Mouse (Mus musculus) heart, postnatal 10 days (tissue): ENCODE results near the gene Map3k11. TPM values are rescaled to one million over a fixed set of nuclear protein-coding genes. Genes with fewer than 3 reads are reported as not detected.

ENCODE experiments used
- DNase-seq, 2 experiments: peaks; one replicate each; pipeline ENCODE4 v3.0.0; 2021
- intact Hi-C: fragments of 180-260 bp; cut with DNase I; formaldehyde crosslinking; loops from one replicate; pipeline ENCODE4 v1.15.1; 2025
- total RNA-seq, 2 experiments: library from RNA; stranded (reverse); gene quantifications; 2 replicates each; pipeline ENCODE4 v1.2.3; 2021

Map3k11 gene
- 10 to 100 TPM; 41.3 to 47.8 TPM for total RNA-seq

DNA sequence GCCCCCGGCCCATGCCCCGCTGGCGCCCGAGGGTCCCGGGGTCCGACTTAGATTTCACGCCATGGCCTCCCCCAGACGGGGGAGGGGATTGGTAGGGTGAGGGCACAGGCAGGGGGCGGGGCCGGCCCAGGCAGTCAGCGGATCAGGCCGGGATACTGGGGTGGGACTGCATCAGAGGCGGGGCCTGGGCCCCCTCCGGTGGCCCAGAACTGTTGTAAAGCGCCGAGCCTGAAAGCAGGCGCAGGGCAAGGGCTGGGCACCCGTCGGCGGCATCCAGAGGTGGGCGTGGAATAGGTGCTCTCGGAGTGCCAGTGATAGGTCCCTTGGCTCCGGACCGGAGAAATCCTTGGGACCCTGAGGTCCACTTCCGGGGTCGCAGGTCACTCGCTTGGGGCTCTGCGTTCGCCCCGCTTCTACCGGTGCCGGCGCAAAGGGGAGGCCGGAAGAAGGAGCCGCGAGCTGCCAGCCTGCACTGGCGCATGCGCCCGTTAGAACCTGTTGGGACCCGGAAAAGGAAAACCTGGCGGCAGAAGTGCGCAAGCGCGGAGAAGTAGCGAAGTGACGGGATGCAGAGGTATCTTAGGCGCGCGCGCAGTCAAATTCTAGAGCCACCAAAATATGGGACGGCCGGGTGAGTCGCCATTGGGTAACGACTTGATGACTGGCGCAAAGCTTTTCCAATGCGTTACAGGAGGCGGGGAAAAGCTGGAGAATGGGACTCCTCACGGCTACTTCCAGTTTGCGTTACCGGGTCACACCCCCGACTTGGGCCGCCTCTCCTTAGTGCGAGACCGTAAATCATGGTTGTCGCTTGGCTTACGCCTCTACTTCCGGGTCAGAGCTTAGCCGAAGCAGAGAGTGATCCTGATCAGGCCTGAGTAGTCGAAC, at the start of gene Map3k11, which contains the start of gene Pcnx3:
Map3k11 (plus strand) TSS at position 543 of the 888 bp plus-strand sequence.
Pcnx3 (minus strand) TSS at position 709 of the 888 bp plus-strand sequence.
- peak; percentile 97 to 98 for DNase-seq
- intact Hi-C loops, result loop anchor here (2.0 kb wide), 1 partner anchor 198 kb away; the partner anchor contains the start of gene Cfl1

DNA sequence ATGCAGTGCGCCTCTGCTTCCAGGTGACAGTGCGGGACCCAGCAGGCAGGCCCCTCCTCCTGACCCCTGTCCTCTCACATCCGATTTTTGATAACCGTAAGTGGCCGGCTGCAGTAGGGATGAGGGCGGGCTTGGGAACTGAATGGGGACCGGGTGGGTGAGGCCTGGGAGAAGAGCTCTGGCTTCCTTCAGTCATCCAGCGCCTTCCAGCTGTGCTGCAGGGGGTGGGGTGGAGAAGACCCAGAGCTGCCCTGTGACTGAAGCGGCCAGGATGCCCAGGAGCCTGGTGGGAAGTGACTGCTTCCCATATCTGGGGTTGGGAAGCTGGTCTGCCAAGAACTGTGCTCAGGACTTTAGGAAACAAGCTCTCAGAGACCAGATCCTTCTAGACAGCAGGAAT, 48.2 kb upstream of the Map3k11 start:
- intact Hi-C loops, result no loop called here
- no peak for DNase-seq

DNA sequence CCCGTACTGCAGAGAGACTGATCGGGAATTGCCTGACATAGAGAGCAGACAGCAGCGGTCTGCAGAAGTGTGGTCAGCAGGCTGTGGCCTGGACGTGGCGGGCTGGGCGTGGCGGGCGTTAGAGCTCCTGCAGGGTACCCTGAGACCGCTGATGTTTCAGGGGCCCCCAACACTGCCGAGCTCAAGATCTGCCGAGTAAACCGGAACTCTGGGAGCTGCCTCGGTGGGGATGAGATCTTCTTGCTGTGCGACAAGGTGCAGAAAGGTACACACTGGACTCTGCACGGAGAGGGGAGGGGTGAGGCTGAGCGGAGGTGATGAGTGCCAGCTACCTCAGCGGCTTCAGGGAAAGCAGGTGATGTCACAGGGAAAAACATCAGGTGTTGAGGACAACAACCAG, 47.5 kb upstream of the Map3k11 start:
- intact Hi-C loops, result no loop called here
- DNase-seq, result no peak

DNA sequence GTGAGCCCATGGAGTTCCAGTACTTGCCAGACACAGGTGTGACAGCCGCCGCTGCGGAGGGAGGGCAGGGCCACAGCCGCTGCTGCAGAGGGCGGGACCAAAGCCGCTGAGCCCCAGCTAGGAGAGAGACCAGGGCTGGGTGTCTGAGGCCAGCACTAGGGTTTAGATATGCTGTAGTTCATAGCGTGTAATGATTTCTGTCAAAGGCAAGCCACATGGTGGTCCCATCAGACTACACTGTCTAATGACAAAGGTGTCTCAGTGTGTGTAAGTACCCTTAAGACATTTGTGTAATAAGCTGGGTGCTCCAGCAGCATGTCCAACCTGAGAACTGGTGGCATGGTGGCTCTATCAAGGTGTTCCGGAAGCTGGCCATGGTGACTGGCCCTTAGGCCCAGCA, 46.9 kb upstream of the Map3k11 start:
- DNase-seq, result no peak
- intact Hi-C loops, result no loop called here

DNA sequence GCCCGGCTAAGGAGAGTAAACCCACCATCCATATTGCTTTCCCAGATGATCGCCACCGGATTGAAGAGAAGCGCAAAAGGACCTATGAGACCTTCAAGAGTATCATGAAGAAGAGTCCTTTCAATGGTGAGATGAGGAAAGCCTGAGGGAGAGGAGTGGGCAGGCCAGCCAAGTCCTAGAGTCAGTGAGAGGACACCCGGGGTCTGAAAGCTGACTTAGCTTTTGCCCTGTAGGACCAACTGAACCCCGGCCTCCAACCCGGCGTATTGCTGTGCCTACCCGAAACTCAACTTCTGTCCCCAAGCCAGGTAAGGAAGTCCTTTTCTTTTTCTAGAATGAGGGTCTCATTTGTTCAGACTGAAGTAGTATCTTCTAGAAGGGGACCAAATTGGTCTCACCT, 43.3 kb upstream of the Map3k11 start:
- intact Hi-C loops, result loop anchor here (5.0 kb wide), 1 partner anchor 82 kb away; the partner anchor contains the start of genes Ehbp1l1 and Fam89b
- DNase-seq, result no peak

DNA sequence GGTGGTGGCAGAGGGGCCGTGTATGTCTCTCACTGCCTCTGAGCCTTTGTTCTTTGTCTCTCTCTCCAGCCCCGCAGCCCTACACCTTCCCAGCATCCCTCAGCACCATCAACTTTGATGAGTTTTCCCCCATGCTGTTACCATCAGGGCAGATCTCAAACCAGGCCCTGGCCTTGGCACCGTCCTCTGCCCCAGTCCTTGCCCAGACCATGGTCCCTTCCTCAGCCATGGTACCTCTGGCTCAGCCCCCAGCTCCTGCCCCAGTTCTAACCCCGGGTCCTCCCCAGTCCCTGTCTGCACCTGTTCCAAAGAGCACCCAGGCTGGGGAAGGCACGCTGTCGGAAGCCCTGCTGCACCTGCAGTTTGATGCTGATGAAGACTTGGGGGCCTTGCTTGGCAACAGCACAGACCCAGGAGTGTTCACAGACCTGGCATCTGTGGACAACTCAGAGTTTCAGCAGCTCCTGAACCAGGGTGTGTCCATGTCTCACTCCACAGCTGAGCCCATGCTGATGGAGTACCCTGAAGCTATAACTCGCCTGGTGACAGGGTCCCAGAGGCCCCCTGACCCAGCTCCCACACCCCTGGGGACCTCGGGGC, 41.7 kb upstream of the Map3k11 start:
- DNase-seq, result no peak
- intact Hi-C loops, result loop anchor here (5.0 kb wide), 1 partner anchor 80 kb away; the partner anchor contains the start of genes Ehbp1l1 and Fam89b

DNA sequence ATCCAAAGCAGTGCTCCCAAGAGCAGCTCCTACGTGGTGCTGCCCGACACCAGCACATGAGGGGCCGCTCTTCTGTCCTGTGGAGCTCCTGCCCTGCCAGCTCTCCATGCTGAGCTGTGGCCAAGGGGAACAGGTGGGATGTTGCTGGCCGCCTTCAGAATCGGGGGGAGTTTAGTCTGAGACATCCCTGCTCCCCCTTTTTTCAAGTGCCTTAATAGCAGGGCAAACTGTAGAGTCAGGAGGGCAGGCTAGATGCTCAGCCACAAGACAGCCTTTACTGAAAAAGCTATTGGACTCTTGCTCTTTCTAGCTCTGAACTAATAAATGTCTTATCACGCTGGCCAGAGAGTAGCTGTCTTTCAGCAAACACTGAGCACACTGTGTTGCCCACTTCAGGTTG, 40.8 kb upstream of the Map3k11 start:
- intact Hi-C loops, result loop anchor here (5.0 kb wide), 1 partner anchor 80 kb away; the partner anchor contains the start of genes Ehbp1l1 and Fam89b
- no peak for DNase-seq

DNA sequence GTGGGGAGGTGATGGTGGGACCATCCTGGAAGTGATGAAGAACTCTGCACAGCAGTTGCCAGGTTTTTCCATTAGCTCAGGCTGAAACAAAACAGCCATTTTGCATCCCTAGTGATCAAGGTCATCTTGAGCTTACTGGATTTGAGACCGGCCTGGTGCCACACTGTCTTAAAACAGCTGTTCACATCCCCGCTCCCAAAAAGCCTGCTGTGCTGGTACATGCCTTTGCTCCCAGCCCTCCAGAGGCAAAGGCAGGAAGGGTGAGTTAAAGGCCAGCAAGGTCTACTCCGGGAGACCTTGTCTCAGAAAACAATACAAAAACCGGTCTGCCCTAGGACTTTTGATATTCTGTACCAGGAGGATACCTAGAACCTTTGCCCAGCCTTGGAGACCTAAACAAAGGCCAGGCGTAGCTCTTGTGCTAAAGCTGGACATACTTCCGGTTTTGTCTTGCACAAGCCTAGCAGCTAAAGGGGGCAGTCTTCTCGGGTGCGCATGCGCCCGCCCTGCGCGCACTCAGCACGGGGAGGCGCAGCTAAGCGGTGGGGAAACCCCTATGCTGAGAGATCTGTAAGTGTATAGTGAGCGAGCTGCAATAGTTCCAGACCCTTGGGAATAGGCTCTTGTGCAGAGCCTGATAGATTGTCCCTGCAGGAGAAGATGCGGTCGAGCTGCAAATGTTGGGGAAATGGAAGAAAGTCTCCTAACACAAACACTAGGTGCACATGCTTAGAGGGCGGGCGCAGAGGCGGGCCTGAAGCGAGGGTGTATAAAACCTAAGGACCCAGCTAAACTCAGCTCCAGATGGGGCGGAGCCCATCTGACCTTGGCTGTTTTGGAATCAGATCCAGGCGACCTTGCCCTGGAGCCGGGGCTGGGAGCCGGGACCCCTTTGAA, 39.9 kb upstream of the Map3k11 start:
- intact Hi-C loops, result loop anchor here (5.0 kb wide), 1 partner anchor 79 kb away; the partner anchor contains the start of genes Ehbp1l1 and Fam89b
- peak; percentile 89 for DNase-seq

DNA sequence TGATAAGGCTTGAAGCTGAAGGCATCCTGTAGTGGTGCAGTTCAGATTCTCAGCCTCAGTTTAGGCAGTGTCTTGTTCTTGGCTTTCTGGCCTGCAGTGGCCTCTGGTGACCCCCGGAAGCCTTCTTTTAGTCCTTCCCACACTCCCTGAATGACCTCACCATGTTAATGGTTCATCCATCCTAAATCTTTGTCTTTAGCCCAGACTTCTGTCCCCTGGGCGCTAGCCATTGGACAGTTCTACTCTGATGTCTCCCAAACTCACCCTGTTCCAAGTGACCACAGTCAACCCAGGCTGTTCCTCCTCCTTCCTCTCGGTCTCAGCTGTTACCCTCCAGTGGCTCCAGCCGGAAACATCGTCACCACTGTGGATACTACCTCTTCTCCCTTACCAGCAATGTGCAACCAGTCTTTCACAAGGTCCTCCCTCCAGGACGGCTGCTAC, 39.2 kb upstream of the Map3k11 start:
- intact Hi-C loops, result loop anchor here (5.0 kb wide), 1 partner anchor 78 kb away; the partner anchor contains the start of genes Ehbp1l1 and Fam89b
- DNase-seq, result peak; percentile 77 to 78

DNA sequence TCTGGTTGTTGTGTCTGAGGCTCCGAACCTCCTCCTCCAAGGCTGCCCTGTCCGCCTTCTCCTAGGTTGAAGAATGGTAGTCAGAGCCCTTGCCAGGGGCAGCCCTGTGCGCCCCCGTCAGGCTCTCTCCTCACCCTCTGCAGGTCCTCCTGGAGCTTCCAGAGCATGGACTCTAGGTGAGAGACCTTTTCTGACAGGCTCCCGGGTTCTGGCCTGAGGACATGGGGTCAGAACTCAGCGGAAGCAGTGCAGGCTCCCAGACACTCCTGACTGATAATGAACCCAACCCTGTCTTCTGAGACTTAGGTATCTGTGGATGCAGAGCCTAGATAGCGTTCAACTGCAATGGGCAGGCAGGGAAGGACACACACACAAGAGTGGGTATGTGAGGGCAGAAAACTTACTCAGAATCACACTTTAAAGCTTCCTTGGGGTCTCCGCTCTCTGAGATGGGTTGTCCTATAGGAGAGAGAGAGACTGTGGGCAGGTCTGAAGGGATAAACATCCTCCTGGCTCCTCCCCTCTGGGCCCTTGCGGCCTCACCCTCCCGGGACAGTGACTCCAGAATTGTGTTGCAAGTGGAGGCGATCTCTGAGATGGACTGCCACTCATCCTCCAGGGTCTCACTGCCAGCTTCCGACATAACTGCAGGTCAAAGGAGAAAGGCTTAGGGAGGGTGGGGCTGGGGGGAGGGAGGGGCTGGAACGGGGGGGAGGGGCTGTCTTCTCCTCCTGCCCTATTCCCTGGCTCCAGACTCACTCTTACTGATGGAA, 36.9 kb upstream of the Map3k11 start:
- no peak for DNase-seq
- intact Hi-C loops, result no loop called here

DNA sequence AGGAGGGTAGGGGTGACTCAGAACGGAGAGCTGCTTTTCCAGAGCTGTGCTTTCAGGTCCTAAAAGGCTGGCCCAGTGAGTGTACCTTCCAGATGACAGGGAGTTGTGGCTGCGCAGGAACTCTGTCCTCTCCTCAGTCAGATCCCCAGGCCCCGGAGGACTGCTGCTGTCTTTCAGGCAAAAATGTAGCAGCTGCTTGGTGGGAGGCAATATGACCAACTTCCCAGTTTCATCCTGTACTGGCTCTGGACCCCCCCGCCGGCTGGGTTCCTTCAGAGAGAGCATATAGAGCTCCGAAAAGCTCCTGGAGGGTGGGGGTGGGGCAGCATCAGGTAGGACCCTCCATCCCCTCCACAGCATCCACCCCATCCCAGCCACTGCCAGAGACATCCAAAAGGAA, 36.0 kb upstream of the Map3k11 start:
- intact Hi-C loops, result no loop called here

DNA sequence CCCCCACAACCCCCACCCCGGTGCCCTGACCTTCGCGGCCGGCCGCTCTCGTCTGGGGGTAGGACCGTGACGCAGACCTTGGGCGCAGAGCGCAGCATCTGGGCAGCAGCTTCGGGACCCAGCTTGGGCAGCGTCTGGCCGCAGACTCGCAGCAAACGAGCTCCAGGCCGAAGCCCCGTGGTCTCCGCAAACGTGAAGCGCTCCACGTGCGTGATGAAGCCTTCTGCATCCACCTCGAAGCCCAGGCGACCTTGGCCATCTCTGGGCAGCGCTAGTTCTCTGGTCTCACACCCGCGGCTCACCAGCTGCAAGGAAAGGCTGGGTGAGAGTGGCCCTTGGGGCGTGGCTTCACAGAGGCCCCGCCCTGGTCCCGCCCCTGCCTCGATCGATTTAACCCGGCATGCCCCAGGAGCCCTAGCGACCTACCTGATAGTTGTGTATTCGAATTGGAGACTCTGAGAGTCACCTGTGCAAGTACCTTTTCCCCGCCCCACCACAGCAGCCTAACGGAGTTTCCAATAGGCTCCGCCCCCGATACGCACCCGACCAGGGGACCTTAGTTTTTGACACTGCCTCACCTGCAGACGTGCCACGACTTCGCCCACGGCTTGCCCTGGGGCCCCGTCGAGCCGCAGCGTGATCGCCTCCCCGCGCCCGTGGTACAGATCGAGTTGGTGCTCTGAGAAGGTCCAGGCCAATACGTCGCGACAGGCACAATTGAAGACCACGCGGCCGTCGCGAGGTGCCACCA, 34.4 kb upstream of the Map3k11 start:
- intact Hi-C loops, result no loop called here
- no peak for DNase-seq

More for the DNA sequence above, 36.0 kb upstream of the Map3k11 start:
- DNase-seq, result no peak

DNA sequence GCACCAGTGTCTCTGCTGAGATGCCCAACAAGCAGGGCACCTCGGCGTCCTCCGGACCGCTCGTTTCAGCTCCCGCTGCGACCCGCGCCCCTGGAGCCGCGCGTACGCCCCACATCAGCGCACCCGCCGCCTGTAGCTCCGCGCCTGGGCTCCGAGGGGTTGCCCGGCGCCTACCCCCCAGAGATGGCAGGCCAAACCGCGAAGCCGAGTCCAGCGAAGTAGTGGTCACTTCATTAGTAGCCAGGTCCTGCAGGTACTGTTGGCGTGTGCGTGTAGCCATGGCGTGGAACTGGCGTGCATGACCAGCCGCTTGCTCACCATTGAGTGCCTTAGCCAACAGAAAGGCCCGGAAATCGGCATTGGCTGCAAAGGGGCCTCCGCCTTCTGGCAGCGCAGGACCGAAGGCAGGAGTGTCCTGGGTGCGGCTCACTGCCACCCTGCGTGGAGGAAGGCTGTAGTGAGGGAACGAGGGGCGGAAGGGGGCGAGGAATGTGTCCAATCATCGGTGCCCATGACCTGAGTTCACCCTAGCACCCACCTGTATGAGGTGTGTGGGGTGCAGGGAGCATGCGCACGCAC, 33.7 kb upstream of the Map3k11 start:
- no peak for DNase-seq
- intact Hi-C loops, result no loop called here

DNA sequence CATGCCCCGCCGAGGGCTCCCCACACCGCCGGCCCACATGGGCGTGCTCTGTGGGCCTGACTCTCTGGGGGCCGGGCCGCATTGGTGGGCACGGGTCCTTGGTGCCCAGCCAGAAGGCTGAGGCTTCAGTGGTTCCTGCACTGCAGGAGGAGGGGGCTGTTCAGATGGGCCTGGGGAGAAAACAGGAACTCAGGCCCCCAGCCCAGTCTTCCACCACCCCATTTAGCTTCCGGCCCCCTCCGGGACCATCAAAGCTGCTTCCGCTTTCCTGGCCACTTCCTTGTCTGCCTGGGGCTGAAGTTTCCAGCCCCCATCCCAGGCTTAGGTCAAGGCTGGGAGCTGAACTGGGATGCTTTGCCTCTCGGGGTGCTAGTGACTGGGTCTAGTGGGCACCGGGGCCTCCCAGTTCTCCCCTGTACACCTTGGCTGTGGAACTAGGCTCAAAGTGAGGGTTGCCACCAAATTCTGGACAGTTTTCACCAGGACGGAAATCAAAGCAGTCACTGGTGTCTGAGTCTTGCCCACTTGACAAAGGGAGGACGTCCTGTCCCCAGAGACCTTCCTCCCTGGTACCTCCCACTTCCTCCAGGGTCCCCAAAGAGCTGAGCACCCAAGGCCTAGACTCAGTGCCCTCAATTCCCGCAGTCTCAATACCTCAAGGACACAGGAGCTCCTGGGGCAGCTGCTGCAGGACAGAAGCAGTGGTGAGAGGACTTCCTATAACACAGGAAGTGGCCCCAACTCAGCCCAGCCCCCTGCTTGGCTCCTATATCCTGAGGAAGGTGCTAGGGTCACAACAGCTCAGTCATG, 27.4 kb upstream of the Map3k11 start:
- DNase-seq, result peak; percentile 59 to 60
- intact Hi-C loops, result no loop called here

DNA sequence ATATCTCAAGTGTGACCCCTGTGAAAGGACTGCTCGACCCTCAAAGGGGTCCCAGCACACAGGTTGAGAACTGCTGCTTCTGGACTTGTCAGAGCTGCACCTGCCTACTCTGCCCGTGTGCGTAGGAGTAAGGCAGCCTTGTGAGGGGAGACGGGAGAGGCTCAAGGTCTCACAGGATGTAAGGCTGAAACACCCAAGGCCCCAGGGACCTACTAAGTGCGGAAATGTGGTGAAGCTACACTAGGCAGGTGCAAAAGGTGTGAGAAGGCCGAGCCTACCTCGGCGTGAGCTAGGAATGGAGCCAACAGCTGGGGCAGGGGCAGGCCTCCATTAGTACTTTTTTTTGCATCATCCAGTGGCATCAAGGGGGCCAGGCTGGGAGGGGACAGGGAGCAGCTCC, 26.2 kb upstream of the Map3k11 start:
- no peak for DNase-seq
- intact Hi-C loops, result loop anchor here (2.0 kb wide), 1 partner anchor 30 kb away; no protein-coding TSS in a partner anchor

DNA sequence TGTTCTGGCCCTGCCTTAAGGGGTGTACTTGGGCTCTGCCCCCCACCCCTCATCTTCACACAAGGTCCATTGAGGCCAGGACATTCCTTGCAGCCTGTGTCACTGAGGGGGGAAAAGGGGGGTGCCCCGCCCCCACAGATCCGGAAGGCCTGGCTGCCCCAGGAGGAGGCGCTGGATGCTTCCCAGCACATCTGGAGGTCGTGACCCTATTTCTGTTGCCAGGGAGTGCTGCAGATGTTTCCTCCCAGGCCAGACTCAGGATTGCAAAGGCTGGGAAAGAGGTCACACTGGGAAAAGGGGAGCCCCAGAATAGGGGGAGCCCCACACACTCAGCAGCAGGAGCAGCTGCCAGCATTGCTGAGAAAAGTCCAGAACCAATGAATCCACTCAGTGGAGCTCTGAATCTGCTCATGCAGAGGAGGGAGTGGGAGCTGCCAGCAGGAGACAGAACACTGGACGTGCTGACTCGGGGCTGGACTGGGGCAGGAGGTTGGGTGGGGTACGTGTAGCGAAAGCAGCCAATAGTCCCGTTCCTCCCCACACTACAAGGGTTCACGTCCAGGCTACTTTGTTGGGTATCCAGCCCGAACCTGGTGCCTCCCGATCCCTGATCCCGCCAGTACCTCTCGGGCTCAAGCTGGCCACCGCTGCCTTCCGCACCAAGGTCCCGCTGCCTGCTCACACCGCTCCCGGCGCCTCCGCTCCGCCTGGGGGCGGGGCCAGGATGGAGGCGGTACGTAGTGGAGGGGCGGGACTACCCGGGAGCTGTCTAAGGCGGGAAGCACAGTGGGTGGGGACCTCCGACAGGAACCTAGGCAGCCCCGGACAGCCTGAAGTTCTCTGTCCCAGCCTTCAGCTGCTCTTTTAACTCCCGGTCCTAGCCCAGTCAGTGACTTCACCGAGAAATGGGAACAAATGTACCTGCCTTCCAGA, 25.3 kb upstream of the Map3k11 start, which contains the start of gene Sipa1:
Sipa1 (minus strand) TSS at position 727 of the 933 bp plus-strand sequence.
- intact Hi-C loops, result loop anchor here (2.0 kb wide), 1 partner anchor 30 kb away; no protein-coding TSS in a partner anchor
- peak; percentile 95 to 96 for DNase-seq
